Mouse (Mus musculus) stomach, postnatal 0 days (tissue): ENCODE results near the gene Pdzd2.

Experiments
- CTCF ChIP-seq: IDR thresholded peaks from 2 replicates; pipeline ENCODE4 v1.5.1; 2016; ENCODE audit warnings: antibody characterized with exemption, low read depth, mild to moderate bottlenecking, moderate library complexity
- EP300 ChIP-seq: optimal IDR thresholded peaks from 2 replicates; pipeline ENCODE3; 2016; ENCODE audit warnings: antibody characterized with exemption

- TF ChIP-seq EP300 (no peak), CTCF (no peak)
Measured at GRCm38 (mm10) chr15:12697741-12698140, 42.0 kb downstream of the Pdzd2 start.
